Mouse (Mus musculus): ENCODE data around the gene Plxna2.

The Plxna2 gene

GRCm38 (mm10) chr1:194617918-194618317, at the start of gene Plxna2:
Gene Plxna2 (plus strand): TSS chr1:194618218.
- DNase-seq (ENCODE audit: low spot score) = no peak

GRCm38 (mm10) chr1:194573870-194574269, 44.1 kb upstream of the Plxna2 start:
- no peak for DNase-seq (ENCODE audit: low spot score)

- no peak for DNase-seq (ENCODE audit: low spot score)
These were observed 39.7 kb upstream of the Plxna2 start for GRCm38 (mm10) chr1:194578270-194578669.

GRCm38 (mm10) chr1:194580539-194580938, 37.5 kb upstream of the Plxna2 start:
- DNase-seq (ENCODE audit: low spot score) = no peak

GRCm38 (mm10) chr1:194586670-194587069, 31.3 kb upstream of the Plxna2 start:
- DNase-seq (ENCODE audit: low spot score) = no peak

GRCm38 (mm10) chr1:194587532-194587931, 30.5 kb upstream of the Plxna2 start:
- DNase-seq (ENCODE audit: low spot score) = no peak

GRCm38 (mm10) chr1:194587956-194588668, 29.9 kb upstream of the Plxna2 start:
- no peak for DNase-seq (ENCODE audit: low spot score)

- no peak for DNase-seq (ENCODE audit: low spot score)
These were observed 29.1 kb upstream of the Plxna2 start for GRCm38 (mm10) chr1:194588711-194589451.

GRCm38 (mm10) chr1:194593155-194593554, 24.9 kb upstream of the Plxna2 start:
- no peak for DNase-seq (ENCODE audit: low spot score)

GRCm38 (mm10) chr1:194607406-194608261, 10.4 kb upstream of the Plxna2 start:
- no peak for DNase-seq (ENCODE audit: low spot score)

- DNase-seq (ENCODE audit: low spot score) = no peak
These were observed 7.5 kb upstream of the Plxna2 start for GRCm38 (mm10) chr1:194610516-194610915.

- no peak for DNase-seq (ENCODE audit: low spot score)
These were observed 5.4 kb upstream of the Plxna2 start for GRCm38 (mm10) chr1:194612628-194613027.

- DNase-seq (ENCODE audit: low spot score) = no peak
These were observed 4.7 kb upstream of the Plxna2 start for GRCm38 (mm10) chr1:194613271-194613834.

GRCm38 (mm10) chr1:194613923-194614830, 3.8 kb upstream of the Plxna2 start:
- no peak for DNase-seq (ENCODE audit: low spot score)

GRCm38 (mm10) chr1:194616136-194616535, 1.9 kb upstream of the Plxna2 start:
- no peak for DNase-seq (ENCODE audit: low spot score)

GRCm38 (mm10) chr1:194618841-194619311, 858 bp downstream of the Plxna2 start:
- no peak for DNase-seq (ENCODE audit: low spot score)

- no peak for DNase-seq (ENCODE audit: low spot score)
These were observed 1.6 kb downstream of the Plxna2 start for GRCm38 (mm10) chr1:194619353-194620244.

- no peak for DNase-seq (ENCODE audit: low spot score)
These were observed 2.4 kb downstream of the Plxna2 start for GRCm38 (mm10) chr1:194620245-194620991.

GRCm38 (mm10) chr1:194622174-194622573, 4.2 kb downstream of the Plxna2 start:
- DNase-seq (ENCODE audit: low spot score) = no peak
